Mouse (Mus musculus): ENCODE measurements around the gene Cdk14.

Cdk14 gene

GRCm38 (mm10) chr5:5180711-5181110 is 239.4 kb downstream of the Cdk14 start:
- DNase-seq (ENCODE audit: low spot score) = peak; percentile 26

GRCm38 (mm10) chr5:5180311-5180710 is 239.8 kb downstream of the Cdk14 start:
- DNase-seq (ENCODE audit: low spot score) = no peak

GRCm38 (mm10) chr5:5176052-5176451 is 244.1 kb downstream of the Cdk14 start:
- no peak for DNase-seq (ENCODE audit: low spot score)

GRCm38 (mm10) chr5:5175611-5176010 is 244.5 kb downstream of the Cdk14 start:
- DNase-seq (ENCODE audit: low spot score) = no peak

GRCm38 (mm10) chr5:5175090-5175489 is 245.0 kb downstream of the Cdk14 start:
- DNase-seq (ENCODE audit: low spot score) = no peak

- no peak for DNase-seq (ENCODE audit: low spot score)
Measured at GRCm38 (mm10) chr5:5166086-5166485, 254.0 kb downstream of the Cdk14 start.

- DNase-seq (ENCODE audit: low spot score) = no peak
Measured at GRCm38 (mm10) chr5:5164326-5164725, 255.8 kb downstream of the Cdk14 start.

GRCm38 (mm10) chr5:5163823-5164222 is 256.3 kb downstream of the Cdk14 start:
- DNase-seq (ENCODE audit: low spot score) = no peak

GRCm38 (mm10) chr5:5159521-5159920 is 260.6 kb downstream of the Cdk14 start:
- no peak for DNase-seq (ENCODE audit: low spot score)

GRCm38 (mm10) chr5:5139855-5140254 is 280.3 kb downstream of the Cdk14 start:
- no peak for DNase-seq (ENCODE audit: low spot score)

GRCm38 (mm10) chr5:5134905-5135511 is 285.1 kb downstream of the Cdk14 start:
- DNase-seq (ENCODE audit: low spot score) = no peak

GRCm38 (mm10) chr5:5134143-5134904 is 285.8 kb downstream of the Cdk14 start:
- DNase-seq (ENCODE audit: low spot score) = no peak

GRCm38 (mm10) chr5:5128852-5129251 is 291.3 kb downstream of the Cdk14 start:
- DNase-seq (ENCODE audit: low spot score) = no peak

GRCm38 (mm10) chr5:5124645-5125044 is 295.5 kb downstream of the Cdk14 start:
- no peak for DNase-seq (ENCODE audit: low spot score)

- no peak for DNase-seq (ENCODE audit: low spot score)
Measured at GRCm38 (mm10) chr5:5116775-5117522, 303.2 kb downstream of the Cdk14 start.

- DNase-seq (ENCODE audit: low spot score) = no peak
Measured at GRCm38 (mm10) chr5:5115546-5115945, 304.6 kb downstream of the Cdk14 start.

- DNase-seq (ENCODE audit: low spot score) = no peak
Measured at GRCm38 (mm10) chr5:5109621-5110020, 310.5 kb downstream of the Cdk14 start.

GRCm38 (mm10) chr5:5109017-5109416 is 311.1 kb downstream of the Cdk14 start:
- no peak for DNase-seq (ENCODE audit: low spot score)

- no peak for DNase-seq (ENCODE audit: low spot score)
Measured at GRCm38 (mm10) chr5:5096248-5096915, 323.7 kb downstream of the Cdk14 start.

GRCm38 (mm10) chr5:5092736-5093135 is 327.4 kb downstream of the Cdk14 start:
- no peak for DNase-seq (ENCODE audit: low spot score)

GRCm38 (mm10) chr5:5071526-5071925 is 348.6 kb downstream of the Cdk14 start:
- no peak for DNase-seq (ENCODE audit: low spot score)

- DNase-seq (ENCODE audit: low spot score) = no peak
Measured at GRCm38 (mm10) chr5:5064686-5065085, 355.4 kb downstream of the Cdk14 start.

Measured in urinary bladder, postnatal 14 days (tissue).